Mouse (Mus musculus) spleen, postnatal 10 days (tissue): ENCODE data around the gene Dzank1.

ENCODE experiments used
- DNase-seq, 2 experiments: peaks; one replicate each; pipeline ENCODE4 v3.0.0; 2021 to 2022; ENCODE audit warnings: low spot score in 2 of 2

The Dzank1 gene

DNA sequence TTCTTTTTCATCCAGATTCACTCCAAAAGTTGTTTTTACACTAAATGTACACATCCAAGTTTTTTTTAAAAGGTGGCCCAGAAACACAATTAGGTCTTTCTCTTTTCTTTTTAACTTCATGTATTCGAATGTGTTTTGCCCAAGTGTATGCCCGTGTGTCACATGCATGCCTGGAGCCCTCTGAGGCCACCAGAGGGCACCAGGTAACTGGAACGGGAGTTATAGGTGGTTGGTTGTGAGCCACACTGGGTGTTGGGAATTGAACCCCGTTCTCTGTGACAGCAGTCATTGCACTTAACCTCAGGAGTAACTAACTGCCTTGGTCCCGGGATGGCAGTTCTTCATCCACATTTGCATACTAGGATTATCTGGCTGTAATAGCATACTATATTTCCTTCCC, 60.0 kb downstream of the Dzank1 start:
- peak in 1 of 2 experiments; percentile 19 for DNase-seq

DNA sequence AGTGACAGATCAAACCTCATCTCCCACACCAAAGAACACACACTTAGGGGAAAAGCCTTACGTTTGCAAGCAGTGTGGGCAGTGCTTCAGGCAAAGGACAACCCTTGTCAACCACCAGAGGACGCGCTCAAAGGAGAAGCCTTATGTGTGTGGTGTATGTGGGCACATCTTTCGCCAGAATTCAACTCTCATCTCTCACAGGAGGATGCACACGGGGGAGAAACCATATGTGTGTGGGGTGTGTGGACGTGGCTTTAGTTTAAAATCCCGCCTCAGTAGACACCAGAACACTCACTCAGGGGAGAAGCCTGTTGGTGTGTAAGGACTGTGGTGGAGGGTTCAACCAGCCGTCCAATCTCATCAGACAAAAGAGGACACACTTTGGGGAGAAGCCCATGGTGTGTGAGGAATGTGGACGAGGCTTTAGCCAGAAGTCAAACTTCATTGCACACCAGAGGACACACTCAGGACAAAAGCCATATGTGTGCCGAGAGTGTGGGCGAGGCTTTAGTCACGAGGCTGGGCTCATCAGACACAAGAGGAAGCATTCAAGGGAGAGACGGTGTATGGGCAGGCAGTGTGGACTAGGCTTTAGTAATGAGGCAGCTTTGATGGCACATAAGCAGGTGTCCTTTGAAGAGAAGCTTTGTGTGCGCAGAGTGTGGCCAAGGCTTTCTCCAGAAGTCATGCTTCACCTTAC, 61.2 kb downstream of the Dzank1 start:
- DNase-seq: no peak

DNA sequence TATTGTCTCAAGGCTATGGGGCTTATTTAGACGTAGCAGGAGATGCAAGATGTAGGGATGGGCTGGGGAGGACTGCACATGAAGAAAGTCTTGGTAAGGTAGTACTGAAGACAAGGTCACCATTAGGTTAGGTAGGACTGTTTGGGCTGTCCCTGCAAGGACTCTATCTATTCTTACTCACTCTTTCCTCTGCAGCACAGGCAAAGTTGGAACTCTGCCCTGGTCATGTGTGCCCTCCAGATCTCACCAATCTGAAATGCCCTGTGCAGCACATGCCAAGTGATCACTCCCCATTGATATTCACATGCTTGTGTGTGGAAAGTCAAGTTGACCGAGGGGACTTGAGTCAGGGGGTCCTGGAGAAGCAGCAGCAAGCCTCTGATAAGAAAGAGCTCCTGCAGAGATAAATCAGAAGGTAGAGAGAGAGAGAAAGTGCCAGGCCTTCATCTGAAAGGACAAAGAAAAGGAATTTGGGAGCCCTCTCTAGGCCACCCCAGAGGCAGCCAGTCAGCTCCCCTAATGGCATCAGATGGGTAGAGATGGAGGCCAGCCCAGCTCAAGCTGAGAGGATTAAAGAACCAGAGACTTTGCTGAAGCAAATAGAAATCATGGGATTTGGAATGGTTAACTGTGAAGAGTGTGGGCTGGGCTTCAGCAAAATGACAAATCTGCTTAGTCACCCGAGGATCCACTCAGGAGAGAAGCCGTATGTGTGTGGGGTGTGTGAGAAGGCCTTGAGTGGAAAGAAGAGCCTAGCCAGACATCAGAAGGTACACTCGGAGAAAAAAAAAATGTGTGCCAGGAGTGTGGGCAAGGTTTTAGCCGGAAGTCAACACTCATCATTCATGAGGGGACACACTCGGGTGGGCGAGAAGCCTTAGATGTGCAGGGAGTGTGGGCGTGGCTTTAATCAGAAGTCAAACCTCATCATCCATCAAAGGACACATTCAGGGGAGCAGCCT, 62.1 kb downstream of the Dzank1 start:
- DNase-seq: no peak

DNA sequence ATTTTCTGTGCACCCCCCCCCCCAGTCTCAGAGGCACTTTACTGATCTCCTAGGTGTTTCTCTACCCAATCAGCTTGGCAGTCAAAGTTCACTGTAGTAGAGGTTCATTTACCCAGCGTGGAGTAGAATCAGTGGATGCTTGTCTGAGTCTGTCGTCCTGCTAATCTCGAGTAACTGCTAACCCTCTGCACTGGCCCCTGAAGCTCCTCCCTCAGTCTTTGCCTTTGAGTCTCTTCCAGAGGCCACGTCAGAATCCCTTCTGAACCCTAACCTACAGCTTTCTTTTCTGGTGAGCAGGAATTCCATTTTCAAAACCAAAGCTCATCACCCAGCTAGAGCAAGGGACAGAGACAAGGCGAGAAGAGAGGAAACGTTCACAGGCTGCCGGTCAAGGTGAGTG, 63.0 kb downstream of the Dzank1 start:
- no peak for DNase-seq

DNA sequence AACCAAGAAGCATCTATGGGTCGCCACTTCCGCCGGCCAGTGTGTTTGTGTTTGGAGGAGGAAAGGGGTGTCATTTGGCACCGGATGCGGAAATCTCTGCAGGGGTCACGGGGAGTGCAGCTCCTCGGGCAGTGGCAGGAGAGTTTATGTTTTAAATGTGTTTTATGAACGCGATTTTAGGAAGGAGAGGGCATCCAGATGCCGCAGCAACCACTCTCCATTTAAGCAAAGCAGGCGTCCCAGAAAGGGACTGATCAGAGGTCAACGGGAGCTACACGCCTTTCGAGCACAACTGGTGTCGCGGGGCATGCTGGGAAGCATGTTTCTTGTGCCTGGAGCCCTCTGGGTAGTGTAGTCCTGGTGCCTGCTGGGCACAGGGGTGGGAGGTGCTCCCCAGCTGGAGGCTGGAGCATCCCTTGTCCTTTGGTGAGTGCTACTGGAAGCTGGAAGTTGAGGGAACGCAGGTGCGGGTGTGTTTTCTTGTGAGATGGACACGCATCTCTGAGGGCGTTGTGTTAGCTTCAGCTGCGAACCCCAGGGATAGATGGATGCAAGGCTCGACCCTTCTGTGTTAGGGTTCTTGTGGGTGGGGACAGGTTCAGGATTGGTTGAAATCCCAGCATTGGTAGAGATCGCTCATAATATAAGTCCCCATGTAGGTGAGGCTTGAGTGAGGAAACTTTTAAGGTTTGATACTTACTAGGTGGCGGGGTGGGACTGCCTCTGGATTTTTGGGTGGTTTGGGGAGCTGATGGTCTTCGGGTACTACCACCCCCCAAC, 68.0 kb downstream of the Dzank1 start:
- peak; percentile 49 to 79 for DNase-seq

DNA sequence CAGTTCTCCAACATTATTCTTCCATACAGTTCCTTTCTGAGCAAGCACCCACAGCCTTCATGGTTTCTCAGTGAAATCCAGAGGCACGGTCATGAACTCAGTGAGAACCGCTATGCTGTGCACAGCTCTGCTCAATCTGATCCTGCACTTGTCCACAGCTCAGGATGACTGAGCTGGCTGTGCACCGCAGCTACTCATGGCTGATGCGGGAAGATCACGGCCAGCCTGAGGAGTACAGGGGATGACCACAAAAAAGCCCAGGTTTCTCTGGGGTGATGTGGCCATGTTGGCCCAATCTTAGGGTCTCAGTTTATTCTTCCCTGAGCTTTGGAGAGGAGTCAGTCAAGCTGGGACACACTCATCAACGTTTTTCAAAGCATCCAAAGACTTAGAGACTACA, 68.9 kb downstream of the Dzank1 start:
- no peak for DNase-seq

DNA sequence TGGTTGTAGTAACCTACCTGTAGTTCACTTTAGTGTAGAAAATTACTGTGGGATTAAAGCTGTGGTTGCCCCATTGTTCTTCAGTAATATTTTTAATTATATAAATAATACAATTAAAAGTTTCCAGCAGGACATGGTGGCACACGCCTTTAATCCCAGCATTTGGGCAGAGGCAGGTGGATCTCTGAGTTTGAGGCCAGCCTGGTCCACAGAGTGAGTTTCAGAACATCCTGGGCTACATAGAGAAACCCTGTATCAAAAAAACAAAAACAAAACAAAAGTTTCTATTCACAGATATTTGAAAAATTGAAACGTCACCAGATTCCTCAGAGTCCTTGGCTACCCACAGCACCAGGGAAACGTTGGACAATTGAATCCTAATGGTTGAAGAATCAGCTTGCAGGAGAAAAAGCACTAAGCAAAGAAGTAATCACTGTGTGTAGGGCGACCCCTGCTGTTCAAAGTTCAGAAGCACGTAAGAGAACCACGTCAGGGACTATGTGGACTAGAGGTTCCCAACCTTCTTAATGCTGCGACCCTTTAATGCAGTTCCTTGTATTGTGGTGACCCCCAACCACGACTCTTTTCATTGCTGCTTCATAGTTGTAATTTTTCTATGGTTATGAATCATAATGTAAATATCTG, 74.7 kb downstream of the Dzank1 start:
- DNase-seq: peak; percentile 49 to 76

DNA sequence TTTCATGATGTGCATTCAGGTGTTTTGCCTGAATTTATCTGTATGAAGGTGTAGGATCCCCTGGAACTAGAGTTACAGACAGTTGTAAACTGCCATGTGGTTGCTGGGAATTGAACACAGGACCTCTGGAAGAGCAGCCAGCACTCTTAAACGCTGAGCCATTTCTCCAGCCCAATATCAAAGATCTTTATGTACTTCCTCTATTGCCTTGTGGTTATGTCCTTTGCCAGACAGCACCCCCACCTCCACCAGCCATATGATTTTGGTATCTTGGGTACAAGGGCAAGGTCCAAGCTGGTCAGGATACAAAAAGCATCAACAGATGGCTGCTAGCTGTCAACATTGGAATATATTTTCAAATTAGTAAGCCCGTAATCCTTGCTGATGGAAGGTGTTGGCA, 76.8 kb downstream of the Dzank1 start:
- DNase-seq: no peak

DNA sequence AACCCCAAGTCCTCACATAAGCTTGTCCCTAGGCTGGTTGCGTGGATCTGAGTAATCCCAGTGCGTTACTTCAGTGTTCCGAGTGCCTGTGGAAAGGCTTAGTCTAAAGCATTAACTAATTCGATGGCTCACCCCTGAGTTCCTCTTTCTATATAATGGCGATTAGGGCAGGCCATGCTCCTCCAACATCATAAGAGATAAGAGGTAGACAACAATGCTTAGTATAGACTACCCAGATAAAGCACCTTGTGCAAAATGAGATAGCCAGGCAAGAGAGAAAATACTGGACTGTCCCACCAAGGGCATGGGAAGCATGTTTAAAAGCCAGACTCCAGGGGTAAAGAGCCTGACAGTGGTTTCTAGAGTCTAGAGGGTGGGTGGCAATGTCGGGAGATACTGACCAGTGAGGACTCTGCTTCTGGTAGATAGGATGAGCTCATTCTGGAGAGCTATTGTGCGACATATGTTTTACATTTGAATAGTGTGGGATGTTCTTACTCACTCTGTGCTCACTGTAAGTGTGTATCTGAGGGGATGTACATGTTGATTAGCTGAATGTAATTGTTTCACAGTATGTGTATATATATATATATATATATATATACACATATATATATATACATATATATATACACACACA, 80.7 kb downstream of the Dzank1 start:
- DNase-seq: no peak

DNA sequence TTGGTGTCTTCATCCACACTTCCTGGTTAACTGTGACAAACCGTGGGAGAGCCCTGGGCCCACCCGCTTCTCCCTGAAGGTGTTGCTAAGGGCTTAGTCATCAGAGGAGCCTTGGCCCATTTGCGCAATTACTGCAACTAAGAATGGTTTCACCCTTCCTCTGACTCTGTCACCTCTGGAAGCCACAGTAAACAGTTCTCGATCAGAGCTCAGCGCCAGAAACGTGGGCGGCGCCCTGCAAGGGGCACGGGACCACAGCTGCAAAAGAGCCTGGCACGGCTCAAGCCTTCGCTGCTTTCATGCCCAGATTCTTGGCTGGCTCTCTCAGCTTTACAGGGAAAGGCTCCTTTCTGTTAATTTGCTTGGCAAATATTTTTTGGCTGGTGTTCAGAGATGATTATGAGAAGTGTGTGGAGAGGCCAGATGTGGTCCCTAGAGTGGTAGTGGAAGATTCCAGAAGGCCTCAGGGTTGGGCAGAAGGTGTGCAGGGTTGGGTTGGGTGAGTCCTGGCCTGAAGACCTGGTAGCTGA, 85.8 kb downstream of the Dzank1 start:
- DNase-seq: no peak

DNA sequence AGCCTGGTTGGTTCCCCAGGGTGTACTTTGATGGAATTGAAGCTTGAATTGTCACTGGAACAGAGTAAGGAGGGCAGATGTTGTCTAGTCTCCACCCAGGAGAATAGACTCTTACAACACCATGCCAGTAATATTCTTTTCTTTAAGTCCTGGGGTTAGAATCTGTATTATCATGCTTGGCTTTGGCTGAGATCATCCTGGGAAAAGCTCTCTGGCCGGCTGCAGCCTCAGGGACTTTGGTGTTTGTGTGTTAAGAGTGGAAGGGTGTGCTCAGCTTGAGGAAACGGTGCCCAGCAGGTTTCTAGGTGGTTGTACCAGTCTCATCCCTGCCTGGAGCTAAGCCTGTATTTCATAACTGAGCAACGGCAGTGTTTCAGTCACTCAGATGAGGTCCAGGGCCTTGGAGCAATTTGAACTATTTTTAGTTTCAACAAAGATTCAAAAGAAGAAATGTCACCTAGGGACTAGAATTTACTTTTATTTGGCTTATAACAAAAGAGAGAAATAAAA, 88.0 kb downstream of the Dzank1 start:
- DNase-seq: no peak

DNA sequence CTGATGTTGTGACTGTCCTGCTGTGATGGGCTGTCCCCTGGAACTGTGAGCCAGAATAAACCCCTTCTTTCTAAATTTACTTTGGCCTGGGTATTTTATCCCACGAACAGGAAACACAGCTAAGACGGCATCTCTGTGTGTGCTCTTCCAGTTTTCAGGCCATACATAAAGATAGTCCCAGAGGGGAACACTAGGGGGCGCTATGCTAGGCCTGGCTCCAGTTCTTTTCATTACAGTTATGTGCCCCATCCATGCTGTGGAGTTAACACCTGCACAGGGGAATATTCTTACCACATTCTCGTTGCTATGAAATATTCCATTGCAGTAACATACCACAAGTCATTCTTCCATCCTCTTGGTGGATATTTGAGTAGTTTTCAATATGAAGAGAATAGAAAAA, 88.8 kb downstream of the Dzank1 start:
- peak in 1 of 2 experiments; percentile 26 for DNase-seq

DNA sequence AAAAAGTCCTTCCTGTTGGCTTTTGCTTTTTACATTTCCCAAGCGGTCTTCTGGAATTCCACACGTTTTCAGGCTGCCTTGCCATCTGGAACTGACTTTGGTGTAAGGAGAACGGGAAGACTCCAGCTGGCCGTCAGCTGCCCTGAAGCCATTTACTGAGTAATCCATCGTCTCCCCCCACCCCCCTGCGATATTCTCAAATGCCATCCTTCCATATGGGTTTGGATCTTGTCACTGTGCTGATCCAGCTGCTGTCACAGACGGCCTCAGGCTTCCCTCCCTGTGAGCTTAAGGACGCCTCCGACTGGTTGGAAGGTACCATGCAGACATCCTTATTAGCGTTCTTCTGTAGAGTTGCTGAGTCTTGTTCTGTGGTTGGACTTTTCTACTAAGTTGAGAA, 91.5 kb downstream of the Dzank1 start:
- no peak for DNase-seq

DNA sequence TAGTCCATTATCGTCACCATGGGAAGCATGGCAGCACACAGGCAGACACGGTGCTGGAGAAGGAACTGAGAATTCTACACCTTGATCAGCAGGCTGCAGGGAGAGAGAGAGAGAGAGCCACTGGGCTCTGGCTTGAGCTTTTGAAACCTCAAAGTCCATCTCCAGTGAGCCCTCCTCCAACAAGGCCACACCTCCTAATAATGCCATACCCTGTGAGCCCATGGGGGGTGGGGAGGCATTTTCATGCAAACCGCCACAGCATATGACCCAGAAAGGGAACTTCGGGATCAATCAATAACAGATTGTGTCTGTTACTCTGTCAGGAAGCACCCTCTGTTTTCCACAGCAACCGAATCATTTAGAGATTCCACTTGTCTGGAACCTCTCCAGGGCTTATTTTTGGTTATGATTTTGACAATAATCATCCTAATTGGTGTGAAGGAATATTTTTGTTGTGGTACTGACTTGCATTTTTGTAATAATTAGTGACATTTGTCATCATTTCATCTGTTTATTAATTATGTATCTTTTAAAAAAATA, 95.9 kb downstream of the Dzank1 start:
- DNase-seq: no peak

DNA sequence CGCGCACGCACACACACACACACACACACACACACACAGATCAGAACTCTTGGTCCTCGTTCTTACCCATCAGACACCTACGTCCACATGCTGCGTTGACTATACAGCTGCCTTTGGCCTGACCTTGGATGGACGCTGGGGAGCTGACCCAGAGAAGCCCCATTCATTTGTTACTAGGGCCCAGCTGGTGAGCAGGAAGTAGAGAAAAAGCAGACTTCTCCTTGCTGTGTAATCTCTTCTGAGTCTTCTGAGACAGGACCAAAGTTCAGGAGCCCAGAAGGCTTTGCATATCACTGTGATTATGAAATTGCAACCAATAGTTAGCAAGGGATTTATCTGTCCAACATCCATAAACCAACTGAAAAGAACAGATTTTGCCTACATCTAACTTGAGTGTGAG, 98.0 kb downstream of the Dzank1 start:
- no peak for DNase-seq

DNA sequence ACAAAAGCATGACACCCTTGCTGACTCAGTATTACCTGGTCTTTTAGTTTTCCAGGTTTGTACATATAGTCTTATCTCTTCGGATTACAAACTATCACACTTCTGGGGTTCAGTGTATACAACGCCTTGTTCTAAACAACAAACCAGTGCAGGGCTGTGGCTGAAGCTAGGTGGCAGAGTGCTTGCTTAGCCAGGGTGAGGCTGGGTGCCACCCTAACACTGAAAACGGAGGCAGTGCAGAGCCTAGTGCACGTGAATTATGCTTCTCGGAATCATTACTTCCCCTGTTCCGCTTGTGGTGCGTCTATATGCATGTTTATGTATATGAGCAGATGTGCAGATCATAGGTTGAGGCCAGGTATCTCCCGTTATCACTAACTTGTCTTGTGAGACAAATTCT, 98.6 kb downstream of the Dzank1 start:
- DNase-seq: no peak

DNA sequence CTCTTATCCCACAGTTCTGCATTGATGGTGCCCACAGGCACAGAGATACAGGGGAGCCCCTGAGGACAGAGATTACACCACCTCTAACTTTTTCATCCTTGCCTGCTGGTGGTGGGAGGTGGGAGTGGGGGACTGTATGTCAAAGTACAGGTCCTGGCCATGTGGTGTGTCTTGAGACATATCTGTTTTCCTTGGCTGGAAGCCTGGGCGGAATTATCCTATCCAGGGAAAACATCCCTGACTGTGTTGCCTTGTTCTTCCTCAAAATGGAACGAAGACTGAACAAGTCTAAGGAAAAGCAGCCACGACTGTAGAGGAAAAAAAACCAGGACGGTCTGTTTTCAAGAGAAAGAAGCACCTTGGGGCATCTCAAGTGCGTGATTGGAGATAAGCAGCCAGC, 99.4 kb downstream of the Dzank1 start:
- DNase-seq: no peak

DNA sequence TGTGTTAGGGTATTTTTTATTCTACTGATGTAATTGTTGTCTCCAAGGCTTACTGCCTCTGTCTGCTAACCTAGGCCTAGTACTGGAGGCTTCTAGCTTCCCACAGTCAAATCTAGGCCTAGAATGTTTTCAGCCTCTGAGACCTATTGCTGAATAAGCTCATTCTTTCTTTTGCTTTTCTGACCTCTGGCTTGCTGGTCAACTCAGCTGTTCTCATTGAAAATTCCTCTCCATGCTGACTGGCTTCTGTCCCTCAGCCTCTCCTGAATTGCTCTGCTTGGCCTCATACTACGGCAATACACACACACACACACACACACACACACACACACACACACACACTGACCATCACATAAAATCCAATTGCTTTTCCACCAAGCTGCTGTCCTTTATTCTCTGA, 101.5 kb downstream of the Dzank1 start:
- DNase-seq: no peak

DNA sequence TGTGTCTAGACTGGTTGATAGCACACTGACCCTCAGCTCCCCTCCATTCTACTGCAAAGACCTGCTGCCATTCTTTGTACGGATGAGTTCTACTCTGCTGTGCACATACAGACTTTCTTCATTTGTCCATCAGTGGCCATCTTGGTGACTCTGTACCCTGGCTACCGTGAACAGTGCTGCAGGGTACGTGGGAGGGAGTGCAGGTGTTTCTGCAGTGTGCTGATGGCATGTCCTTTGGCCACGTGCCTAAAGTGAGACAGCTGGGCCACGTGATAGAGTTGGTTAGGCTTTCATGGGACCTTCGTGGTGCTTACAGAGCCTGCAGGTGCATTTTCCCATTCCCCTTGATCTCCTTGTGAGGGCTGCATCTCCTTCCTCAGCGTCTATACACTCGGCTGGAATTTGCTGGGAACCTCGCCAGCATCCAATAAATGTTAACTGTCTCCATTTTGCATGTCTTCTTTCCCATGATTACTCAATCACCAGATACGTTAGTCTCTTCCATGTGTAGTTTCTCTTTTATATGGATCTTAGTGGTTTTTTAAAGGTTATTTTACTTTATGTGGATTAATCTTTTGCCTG, 105.0 kb downstream of the Dzank1 start:
- DNase-seq: no peak
